Mouse (Mus musculus) monocyte, adult 5-6 weeks (primary cell): ENCODE data around the gene Endov. TPM values are rescaled to one million over a fixed set of nuclear protein-coding genes. Genes with fewer than 3 reads are reported as not detected.

Source experiments
- ATAC-seq: fragments of 153-309, 156-312 bp; replicated peaks from 2 replicates; pipeline ENCODE4 v1.8.0; 2017; ENCODE audit warnings: mild to moderate bottlenecking; ENCODE audit not compliant: low TSS enrichment, insufficient number of reproducible peaks, severe bottlenecking, poor library complexity, low FRiP score
- total RNA-seq: library from RNA; stranded (forward); fragments of 200-1000, 200-491, 200-594 nt; gene quantifications from 3 replicates; pipeline ENCODE4 v1.2.3, GENCODE M21; 2017

Endov gene
- total RNA-seq, 1 experiment from 2014 or later: 4.1 TPM

DNA sequence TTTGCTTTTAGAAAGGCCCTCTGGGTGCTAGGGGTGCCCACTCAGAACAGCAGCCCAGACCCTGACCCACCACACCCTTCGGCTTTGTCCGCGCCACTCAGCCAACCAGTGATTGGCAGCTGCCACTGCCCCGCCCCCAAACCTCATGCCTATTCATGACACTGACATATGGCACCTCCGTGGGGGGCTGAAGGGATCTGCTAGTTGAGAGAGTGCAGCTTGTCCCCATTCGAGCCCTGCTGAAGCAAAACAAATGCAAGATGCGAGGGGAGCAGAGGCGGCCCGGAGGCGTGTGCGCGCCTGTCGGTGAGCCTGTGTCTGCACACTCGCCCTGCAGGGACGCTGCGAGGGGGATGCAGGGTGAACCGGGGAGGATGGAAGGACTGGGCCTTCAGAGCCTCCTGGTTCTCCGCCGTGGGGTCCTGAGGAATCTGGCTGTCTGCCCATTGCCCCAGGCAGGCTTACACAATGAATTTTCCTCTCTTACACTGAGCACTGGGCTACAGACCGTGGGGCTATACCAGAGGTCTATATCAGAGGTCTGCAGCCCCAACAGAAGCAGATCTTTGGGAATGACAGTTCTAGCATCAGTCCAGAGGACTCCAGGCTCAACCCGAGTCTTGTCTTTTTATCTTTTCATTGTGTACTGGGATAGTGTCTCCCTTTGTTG lies 24.0 kb downstream of the Endov start:
- no peak for ATAC-seq

DNA sequence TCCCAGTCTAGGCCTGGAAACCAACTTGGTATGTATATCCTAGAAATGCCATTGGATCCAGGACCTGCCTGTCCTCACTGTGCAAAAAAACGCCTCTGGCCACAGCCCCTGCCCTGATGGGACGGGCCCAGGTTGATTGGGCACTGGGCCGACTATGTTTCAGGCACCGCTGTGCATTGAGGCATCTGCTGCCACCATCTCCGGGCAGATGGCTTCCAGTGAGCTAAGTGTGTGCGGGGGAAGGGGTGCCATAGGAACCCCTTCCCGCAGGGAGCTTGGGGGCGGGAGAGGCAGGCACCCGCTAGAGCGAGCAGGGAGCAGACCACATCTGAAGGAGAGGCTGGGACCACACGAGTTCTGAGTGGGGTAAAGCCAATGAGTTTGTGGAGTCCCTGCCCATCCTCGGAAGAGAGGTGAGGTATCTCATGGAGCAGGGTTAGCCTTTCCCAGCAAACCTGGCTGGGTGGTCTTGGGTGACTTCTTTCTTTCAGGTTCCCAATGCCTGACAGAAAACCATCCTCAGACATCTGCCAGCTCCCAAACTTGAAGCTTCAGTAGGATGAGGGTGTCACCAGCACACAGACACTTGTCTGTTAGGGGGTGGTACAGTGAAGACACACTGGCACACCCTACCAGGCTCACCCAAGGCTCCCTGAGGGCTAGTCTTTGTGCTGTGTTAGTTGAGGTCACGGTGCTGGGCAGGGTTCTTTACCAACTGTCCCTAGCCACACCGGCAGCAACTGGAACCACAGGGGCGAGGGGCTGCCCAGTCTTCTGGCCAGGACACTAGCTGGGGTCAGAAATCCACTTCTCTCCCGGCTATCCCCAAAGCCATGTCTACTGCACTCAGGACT lies 24.9 kb downstream of the Endov start:
- no peak for ATAC-seq

DNA sequence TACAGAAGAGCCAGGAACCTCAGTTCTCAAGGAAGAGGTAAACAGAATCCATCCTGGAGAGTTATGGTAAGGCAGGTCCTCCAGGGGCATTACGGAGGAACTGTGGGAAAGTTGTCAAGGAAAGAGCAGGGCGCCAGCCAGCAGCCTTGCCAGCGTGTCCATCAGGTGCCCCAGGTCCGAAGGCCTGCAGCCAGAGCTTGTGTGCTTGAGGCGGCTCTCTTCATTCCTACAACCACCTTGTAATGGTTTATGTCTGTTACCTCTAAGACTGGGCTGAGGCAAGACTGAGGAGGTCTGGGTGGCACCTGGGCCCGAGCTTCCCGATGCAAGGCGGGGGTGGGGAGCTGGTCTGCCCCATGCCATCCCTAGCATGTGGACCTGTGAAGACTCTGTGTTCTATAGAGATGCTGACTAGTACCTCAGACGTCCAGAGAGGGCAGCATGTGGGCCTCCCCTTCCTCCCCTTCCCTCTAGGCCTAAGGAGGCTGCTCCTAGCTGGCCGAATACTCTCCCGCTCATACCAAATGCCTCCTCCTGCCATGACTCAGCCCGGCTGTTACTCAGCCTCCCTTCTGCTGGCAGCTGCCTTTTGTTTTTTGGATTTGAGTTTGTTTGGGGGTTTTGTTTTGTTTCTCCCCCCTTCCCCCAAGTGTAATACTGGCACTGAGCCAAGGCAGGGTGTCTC lies 25.7 kb downstream of the Endov start:
- no peak for ATAC-seq

DNA sequence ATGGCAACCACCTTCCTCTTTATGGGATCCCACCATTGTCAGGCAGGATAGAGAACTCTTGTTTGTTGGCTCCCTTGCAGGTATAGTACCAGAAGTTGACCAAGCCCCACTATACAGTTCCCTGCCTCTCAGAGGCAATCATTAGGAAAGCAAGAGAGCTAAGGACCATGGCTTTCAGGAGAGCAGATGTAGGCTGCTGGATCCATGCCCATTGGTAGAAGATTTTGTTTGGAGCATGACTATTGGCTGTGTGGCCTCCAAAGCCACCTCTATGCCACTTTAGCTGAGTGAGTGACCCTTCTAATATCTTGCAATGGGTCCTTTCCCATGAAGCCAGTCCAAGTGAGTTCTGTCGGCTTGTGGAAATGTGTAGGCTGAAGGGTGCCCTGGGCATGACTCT lies 28.2 kb downstream of the Endov start:
- ATAC-seq: no peak

DNA sequence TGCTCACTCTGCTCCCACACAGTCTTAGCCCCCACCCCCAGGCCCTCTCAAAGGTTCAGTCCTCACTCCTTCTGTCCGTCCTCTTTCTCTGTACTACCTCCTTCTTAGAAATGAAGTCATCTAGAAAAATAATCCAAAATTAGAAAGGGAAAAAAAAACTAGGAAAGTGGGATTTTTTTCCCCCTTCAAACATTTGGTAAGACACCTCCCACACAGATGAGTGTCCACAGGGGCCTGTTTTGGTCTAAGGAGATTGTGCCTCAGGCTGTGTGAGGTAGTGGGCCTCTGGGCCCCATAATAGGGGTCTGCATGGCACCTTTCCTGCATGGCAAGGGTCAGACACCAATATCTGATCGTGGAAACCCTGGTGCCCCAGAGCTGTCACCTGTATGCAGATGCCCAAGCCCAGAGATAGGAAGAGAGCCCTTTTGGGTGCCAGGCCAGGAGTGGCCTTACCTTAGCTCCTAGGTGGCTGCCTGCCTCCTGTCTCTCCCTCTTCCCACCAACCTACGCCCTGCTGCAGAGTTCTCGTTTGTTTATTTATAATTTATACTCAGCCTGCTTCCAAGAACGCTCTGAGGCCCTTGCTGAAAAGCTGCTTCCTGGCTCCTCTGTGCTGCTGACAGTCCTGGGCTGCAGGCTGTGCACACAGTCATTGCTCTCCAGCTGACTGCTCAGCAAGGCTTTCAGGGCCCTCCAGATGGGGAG lies 29.0 kb downstream of the Endov start:
- no peak for ATAC-seq

DNA sequence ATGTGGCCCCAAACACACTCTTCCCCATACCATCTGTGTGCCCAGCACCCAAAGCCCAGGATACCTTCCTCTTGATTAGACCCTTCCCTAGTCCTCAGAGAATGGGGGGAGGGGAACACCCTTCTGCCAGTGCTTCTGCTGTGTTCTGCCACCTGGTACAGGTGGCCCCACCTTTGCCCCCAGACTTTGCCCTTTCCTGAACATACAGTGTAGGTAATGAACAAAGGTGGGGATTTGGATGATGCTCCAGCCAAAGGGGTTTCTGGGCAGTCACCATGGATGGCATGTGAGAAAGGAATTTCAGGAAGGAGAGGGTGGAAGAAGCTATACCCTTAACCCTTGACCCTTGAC lies 29.5 kb downstream of the Endov start:
- ATAC-seq: no peak

DNA sequence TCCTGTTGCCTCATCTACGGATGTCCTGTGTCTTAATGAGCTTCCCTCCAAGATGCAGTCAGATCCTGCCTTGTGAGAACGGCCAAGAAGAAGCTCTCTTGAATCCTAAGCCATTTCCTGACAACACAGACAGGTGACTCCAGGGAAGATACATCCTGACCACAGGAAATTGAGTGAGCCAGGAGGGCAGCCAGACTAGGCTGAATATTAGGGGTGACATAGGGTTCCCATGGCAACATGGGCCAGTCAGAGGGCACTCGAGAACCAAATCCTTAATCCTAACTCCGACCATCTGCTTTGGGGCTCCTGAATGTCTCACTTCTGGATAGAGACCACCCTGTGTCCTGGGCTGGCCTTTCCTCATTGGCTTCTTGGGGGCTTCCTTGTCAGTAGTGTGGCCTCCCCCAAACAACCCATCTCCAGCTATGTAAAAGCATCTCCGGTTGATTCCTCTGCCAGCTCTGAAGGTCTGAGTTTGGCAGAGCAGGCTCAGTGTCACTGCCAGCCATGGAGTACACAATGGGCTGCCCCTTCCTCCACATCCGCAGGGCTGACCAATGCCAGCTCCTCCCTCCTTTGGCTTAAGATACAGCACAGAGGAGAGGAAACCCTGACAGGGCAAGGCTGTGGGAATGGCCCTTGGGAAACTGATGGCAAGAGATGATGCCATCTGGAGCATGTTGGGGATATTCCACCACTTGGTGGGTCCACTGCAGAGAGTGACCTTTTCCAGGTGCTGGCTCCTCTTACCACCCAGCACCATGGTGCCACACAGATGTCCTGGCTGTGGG lies 31.0 kb downstream of the Endov start:
- ATAC-seq: no peak

DNA sequence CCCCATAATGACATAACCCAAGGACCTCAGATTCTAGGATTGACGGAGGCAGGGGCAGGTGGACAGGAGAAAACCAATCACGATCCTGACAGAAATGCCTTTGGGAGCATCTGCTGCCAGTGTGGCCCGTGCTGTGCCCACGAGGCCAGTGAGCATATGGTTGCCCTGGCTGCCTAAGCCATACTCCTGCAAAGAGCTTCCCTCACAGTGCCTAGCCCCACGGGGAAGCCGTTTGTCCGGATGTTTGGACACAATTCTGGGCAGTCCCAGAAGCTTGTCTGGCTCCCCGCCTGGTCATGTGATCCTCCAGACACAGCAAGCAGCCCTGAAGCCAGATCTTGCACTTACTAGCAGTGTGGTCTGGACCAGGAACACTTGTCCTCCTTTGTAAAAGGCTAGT lies 31.6 kb downstream of the Endov start:
- ATAC-seq: no peak

DNA sequence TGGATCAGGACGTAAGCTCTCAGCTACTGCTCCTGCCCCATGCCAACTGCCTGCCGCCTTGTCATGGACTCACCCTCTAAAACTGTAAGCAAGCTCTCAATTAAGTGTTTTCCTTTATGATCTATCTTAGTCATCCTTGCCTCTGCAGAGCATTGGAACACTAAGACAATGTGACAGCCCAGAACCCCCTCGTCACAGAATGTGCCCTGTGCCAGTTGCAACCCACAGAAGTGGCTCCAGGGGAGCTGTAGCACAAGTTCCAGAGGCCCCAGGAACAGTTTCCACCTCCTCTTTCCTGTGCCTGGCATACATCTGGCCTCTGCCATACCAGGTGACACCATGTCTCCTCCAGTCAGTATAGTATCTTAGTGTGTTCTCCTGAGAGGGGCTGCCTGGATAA lies 32.2 kb downstream of the Endov start:
- ATAC-seq: no peak

DNA sequence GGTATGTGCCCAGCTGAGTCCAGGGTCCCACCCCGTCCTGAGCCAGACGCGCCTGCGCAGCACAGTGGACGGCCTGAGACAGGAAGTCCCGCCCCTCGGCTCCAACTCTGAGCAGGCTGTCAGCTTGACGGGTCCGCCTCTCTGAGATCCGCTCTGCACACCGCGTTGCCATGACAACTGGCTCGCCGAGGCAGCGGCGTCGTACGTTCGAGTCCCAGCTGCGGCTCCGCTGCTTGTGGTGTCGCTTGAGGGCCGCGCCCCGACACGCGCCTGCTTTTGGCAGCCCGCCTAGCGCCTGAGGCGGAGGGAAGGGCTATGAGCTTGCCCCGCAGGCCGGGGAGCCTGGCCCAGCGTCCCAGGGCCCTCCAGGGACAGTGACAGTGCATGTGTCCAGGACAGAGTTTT lies 33.4 kb downstream of the Endov start:
- ATAC-seq: peak; percentile 85

DNA sequence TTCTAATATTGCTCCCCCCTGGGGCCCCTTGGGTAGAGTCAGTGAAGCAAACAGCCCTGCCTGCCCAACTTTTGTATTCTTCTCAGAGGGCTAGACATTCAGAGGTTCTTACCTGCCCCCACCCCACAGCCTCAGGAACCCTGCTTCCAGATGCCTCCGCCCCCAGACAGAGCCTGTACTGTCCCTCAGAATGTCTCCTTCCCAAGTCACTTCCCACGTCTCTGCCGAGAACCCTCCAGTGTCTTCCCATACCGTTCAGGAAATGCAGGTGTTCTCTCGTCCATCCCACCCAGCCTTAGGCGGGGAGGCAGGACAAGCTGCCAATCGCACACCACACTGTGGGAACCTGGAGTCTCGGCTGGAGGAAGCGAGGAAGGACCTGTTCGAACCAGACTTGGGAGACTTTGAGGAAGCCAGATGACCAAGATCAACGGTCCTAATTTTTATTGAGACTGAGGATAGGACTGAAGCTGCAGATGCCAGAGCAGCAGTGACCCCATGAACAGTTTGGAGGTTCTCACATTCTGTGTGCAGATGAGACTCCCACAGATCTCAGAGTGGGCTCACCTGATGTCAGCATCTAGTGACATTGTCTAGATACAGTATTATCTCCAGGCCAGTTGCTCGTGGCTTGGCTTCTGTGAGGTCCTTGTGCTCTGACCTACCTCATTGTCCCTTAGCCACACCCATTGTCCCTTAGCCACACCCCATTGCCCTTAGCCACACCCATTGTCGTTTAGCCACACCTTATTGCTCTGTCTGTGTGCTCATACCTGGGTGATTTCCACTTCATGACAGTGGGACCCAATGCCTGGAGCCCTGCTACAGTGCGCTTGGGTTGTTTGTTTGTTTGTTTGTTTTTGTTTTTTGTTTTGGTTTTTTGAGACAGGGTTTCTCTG lies 35.2 kb downstream of the Endov start:
- ATAC-seq: no peak

DNA sequence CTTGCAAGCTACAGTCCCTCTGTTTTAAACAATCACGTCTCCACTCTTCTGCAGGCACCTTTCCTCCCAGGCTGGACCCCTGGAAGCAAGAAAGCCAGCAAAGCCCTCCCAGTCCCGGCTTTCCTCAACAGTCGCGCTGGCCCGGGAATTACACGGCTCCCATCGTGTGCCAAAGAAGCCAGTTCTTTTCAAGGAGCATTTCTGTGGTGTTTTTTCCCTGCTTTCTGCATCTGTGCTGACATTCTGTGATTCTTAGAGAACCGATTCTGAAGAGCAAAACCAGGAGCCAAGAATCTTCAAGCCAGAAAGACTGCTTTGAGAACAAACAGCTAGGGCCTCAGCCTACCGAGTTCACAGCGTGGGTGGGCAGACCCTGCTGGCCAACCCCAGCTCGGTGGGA lies 37.8 kb downstream of the Endov start:
- ATAC-seq: no peak

DNA sequence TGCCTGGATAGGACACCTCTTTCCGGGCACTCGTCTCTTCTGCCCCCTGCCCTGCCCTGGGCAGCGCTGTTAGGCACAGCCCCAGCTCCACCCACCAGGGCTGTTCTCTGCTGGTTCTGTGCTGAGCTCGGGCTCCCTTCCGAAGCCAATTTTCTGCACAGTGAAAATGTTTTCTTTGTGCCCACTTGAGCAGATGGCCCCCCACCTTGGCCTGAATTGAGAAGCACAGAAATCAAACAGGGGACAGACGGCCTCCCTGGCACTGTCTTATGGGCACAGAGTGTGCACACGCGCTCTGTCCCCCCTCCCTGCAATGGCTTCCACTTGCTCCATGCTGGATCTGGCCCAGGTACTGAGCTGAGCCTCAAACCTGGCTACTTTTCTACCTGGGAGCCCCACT lies 41.3 kb downstream of the Endov start:
- ATAC-seq: no peak

DNA sequence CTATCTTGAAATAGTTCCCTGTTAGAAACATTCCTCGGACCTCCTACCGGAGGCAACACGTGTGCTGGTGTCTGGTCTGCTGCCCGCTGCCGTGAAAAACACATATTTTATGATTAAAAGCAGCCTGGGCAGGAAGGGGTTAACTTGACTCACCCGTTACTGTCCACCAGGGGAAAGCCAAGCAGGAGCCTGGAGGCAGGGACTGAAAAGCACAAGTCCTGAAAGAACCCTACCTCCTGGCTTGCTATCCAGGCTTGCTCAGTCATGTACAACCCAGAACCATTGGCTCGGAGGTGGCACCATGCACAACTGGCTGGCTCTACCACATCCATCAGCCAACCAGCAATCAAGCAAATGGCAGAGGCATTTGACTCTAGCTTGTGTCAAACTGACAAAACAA lies 42.6 kb downstream of the Endov start:
- ATAC-seq: no peak

DNA sequence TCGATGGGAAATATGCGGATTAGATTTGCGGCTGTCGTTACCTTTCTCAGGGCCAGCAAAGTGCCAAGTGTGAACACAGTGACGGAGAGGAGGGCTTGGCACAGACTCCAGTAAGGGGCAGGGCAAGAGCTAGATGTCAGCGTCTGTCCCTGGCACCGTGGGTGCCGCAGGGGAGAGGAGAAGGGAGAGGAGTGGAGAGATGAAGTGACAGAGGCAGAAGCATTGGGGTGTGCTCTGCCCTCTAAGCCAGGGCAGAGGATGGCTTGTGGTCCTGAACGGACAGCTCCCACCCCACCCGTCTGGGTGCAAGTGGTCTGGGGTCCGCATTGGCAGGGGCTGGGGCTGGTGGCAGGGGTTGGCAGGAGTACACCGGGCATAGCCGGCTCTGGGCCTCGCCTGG lies 48.8 kb downstream of the Endov start:
- no peak for ATAC-seq

DNA sequence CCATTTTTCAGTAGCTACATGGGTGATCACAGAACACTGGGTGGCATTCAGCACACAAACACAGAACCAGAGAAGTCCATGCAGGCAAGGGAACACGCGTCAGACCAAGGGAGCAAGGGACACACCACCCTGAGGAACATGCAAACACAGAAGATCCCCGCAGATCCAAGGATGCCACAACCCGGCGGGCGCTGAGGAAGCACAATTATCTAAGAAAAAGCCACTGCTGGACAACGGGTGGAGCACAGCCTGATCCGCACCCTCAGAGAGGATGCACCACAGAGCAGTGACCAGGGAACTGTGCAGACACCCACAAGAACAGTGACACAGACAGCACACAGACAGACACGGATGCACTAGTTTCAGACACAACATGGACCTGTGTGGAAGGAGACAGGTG lies 49.4 kb downstream of the Endov start:
- no peak for ATAC-seq

DNA sequence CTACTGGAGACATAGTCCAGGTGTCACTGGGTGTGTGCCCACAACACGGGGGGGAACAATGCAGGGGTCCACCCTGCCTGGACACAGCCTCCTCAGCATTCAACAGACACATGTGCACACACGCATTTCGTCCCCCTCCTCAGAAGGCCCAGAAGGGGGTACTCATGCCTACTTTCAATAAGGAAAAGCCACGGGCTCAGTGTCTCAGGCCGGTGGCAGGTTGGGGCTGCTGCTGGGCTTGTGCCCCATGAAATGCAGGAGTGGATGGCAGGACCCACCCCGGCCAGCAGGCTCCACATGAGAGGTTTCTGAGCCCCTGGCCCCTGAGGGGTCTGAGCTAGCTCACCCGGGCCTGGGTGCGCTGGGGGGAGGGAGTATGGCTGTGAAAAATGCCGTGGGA lies 49.9 kb downstream of the Endov start:
- no peak for ATAC-seq

DNA sequence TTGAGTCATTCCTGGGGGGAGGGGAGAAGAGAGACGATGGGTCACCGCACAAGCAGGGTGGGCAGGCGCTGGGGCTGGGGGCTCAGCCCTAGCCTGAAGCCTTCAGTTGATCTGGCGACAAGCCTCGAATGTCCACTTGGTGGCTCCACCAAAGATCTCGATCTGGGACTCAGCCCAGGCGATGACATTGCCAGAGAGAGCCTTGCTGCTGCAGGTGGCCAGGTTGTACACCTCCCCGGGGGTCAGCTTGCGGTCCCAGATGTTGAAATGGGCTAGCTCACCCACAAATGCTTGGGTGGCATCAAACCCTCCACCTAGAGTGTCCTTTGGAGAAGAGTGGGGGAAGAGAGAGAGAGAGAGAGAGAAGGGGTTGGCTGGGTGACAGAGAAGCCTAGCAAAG lies 51.2 kb downstream of the Endov start:
- ATAC-seq: no peak
